Mouse (Mus musculus) mammary gland, adult 2 months (tissue): ENCODE results near the gene 4933409G03Rik. TPM values are rescaled to one million over a fixed set of nuclear protein-coding genes. Genes with fewer than 3 reads are reported as not detected.

ENCODE experiments used
- polyA plus RNA-seq: library from polyadenylated mRNA; depleted of rRNA; stranded (reverse); fragments of >200 nt; gene quantifications from 2 replicates; pipeline ENCODE4 v1.2.3, GENCODE M21; 2012; ENCODE audit warnings: low replicate concordance; rRNA removed

The 4933409G03Rik gene
- not detected in 2 replicates for polyA plus RNA-seq

GRCm38 (mm10) chr2:68582113-68582512 lies at the start of gene 4933409G03Rik:
TSS of gene 4933409G03Rik (plus strand) at chr2:68582413.

GRCm38 (mm10) chr2:68656186-68656585 lies 74.0 kb downstream of the 4933409G03Rik start, which contains the start of gene 4932414N04Rik:
TSS of gene 4932414N04Rik (plus strand) at chr2:68656486.

Other genes with a start within 250 kb of the 4933409G03Rik start
- 6.2 and 7.0 TPM in 2 replicates for gene Stk39, start 110.1 kb upstream of the 4933409G03Rik start, polyA plus RNA-seq
- gene 4932414N04Rik, start 74.1 kb downstream of the 4933409G03Rik start, polyA plus RNA-seq = not detected in 2 replicates